Mouse (Mus musculus) small intestine, adult 2 months (tissue): Measurements from ENCODE around the gene 1700001C19Rik.

Source experiments
- CTCF ChIP-seq: fragments of 200-500 bp; IDR thresholded peaks from 2 replicates; pipeline ENCODE4 v1.5.1; 2012; ENCODE audit warnings: low read depth, mild to moderate bottlenecking, control low read depth, inconsistent platforms, low read length, moderate library complexity, mixed read lengths; ENCODE audit not compliant: insufficient replicate concordance, insufficient read length; ENCODE audit errors: extremely low read depth
- POLR2A ChIP-seq: fragments of 200-500 bp; IDR thresholded peaks from 2 replicates; pipeline ENCODE4 v1.6.1; 2012; ENCODE audit warnings: low read depth, mild to moderate bottlenecking, control low read depth, inconsistent platforms, low read length, moderate library complexity

DNA sequence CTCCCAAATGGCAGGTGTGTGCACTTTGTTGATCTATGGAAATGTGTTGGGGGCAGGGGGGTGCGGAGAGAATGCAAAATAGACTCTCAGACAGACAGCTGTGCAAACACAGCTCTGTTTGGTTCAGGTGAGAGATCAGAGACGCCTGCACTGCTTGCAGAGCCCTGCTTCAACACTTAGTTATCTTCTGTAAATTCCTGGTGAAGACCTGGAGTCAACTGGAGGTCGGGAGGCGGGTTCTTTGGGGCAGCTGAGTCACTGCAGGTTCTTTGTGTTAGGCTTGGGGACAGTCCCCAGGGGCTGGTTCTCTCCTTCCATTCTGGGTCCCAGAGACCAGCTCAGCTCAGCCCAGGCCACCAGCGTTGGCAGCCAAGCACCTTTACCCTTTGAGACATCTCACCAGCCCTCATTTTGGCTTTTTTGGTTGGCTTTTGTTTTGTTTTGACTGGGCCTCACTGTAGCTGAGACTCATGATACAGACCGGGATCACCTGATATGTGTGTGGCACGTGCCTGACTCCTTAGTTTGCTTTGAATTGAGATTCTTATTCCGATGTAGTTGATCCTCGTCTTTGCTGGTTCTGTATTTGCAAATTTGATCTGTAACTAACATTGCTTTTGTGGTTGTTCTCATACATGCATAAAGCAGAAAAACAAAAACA, 25.7 kb upstream of the 1700001C19Rik start:
- no peak for TF ChIP-seq CTCF
- no peak for TF ChIP-seq POLR2A
